Mouse (Mus musculus): ENCODE results near the gene Bag6. TPM values are rescaled to one million over a fixed set of nuclear protein-coding genes. Genes with fewer than 3 reads are reported as not detected.

The Bag6 gene
- total RNA-seq, 4 experiments from 2014 or later, result 233 to 266 (median 242) TPM

GRCm38 (mm10) chr17:35194844-35195630 is 60.1 kb downstream of the Bag6 start:
- no peak for DNase-seq (ENCODE audit: low spot score)

GRCm38 (mm10) chr17:35195631-35196320 is 60.8 kb downstream of the Bag6 start:
- no peak for DNase-seq (ENCODE audit: low spot score)

GRCm38 (mm10) chr17:35196321-35196641 is 61.3 kb downstream of the Bag6 start:
- DNase-seq (ENCODE audit: low spot score), result no peak

Small RNA genes within 50 kb of the gene (microRNA-seq; reads per million reads assigned to microRNA genes)
- not detected for gene Mir6973a

Other genes with a start within 250 kb of the Bag6 start
- 1 to 10 TPM; 1.8 to 4.1 (median 3.0) TPM for gene C2, start 236.9 kb upstream of the Bag6 start, total RNA-seq (2022)
- gene Ehmt2, start 236.7 kb upstream of the Bag6 start, total RNA-seq (2022), result 10 to 100 TPM; 41.5 to 45.8 (median 42.4) TPM
- gene Slc44a4, start 220.7 kb upstream of the Bag6 start, total RNA-seq (2022), result not detected
- gene Neu1, start 203.9 kb upstream of the Bag6 start, total RNA-seq (2022), result 10 to 100 TPM; 13.0 to 16.1 (median 14.4) TPM
- 1 to 10 TPM; 1.4 to 5.5 (median 2.6) TPM for gene Hspa1b, start 175.9 kb upstream of the Bag6 start, total RNA-seq (2022)
- not detected for gene Gm20481, start 165.3 kb upstream of the Bag6 start, total RNA-seq (2022)
- 1 to 10 TPM; 1.8 to 7.5 (median 3.6) TPM for gene Hspa1a, start 163.0 kb upstream of the Bag6 start, total RNA-seq (2022)
- gene Hspa1l, start 162.5 kb upstream of the Bag6 start, total RNA-seq (2022), result 10 to 100 TPM in 2 of 4 experiments, 1 to 10 TPM in 2; 8.7 to 13.3 (median 11.0) TPM
- 10 to 100 TPM; 17.5 to 21.7 (median 17.9) TPM for gene Lsm2, start 153.3 kb upstream of the Bag6 start, total RNA-seq (2022)
- gene Vars, start 134.2 kb upstream of the Bag6 start, total RNA-seq (2022), result 10 to 100 TPM; 28.3 to 31.4 (median 29.3) TPM
- 10 to 100 TPM; 12.0 to 18.5 (median 16.6) TPM for gene Vwa7, start 118.6 kb upstream of the Bag6 start, total RNA-seq (2022)
- gene Sapcd1, start 107.2 kb upstream of the Bag6 start, total RNA-seq (2022), result not detected
- gene Msh5, start 88.4 kb upstream of the Bag6 start, total RNA-seq (2022), result under 1 TPM in 2 of 4 experiments, not detected in 2; 0.33 to 0.56 TPM
- gene Clic1, start 85.2 kb upstream of the Bag6 start, total RNA-seq (2022), result 10 to 100 TPM; 21.6 to 33.8 (median 30.0) TPM
- gene Ddah2, start 76.1 kb upstream of the Bag6 start, total RNA-seq (2022), result 10 to 100 TPM; 13.5 to 22.7 (median 21.5) TPM
- not detected for gene Ly6g6c, start 69.8 kb upstream of the Bag6 start, total RNA-seq (2022)
- 1 to 10 TPM in 1 of 4 experiments, under 1 TPM in 3; 0.34 to 1.0 (median 0.85) TPM for gene Mpig6b, start 69.0 kb upstream of the Bag6 start, total RNA-seq (2022)
- gene Ly6g6e, start 58.3 kb upstream of the Bag6 start, total RNA-seq (2022), result not detected
- gene Ly6g6d, start 57.1 kb upstream of the Bag6 start, total RNA-seq (2022), result under 1 TPM in 3 of 4 experiments, not detected in 1; 0.69 to 0.95 (median 0.85) TPM
- under 1 TPM in 1 of 4 experiments, not detected in 3; 0.24 TPM for gene Ly6g6f, start 49.6 kb upstream of the Bag6 start, total RNA-seq (2022)
- 10 to 100 TPM; 60.7 to 64.8 (median 62.3) TPM for gene Abhd16a, start 45.9 kb upstream of the Bag6 start, total RNA-seq (2022)
- not detected for gene Ly6g5c, start 26.9 kb upstream of the Bag6 start, total RNA-seq (2022)
- not detected for gene Ly6g5b, start 19.8 kb upstream of the Bag6 start, total RNA-seq (2022)
- gene Gpank1, start 13.7 kb upstream of the Bag6 start, total RNA-seq (2022), result 10 to 100 TPM in 1 of 4 experiments, 1 to 10 TPM in 3; 6.6 to 10.2 (median 8.2) TPM
- gene Csnk2b, start 13.1 kb upstream of the Bag6 start, total RNA-seq (2022), result 100 to 1,000 TPM; 152 to 184 (median 155) TPM
- gene D17H6S53E, start 8.8 kb upstream of the Bag6 start, total RNA-seq (2022), result 10 to 100 TPM; 27.8 to 33.4 (median 30.3) TPM
- under 1 TPM in 1 of 4 experiments, not detected in 3; 0.26 TPM for gene Apom, start 3.1 kb upstream of the Bag6 start, total RNA-seq (2022)
- 100 to 1,000 TPM; 130 to 143 (median 140) TPM for gene Prrc2a, start 29.7 kb downstream of the Bag6 start, total RNA-seq (2022)
- gene Aif1, start 40.9 kb downstream of the Bag6 start, total RNA-seq (2022), result 1 to 10 TPM; 1.9 to 3.3 (median 2.4) TPM
- gene Lst1, start 53.3 kb downstream of the Bag6 start, total RNA-seq (2022), result 1 to 10 TPM; 1.8 to 3.6 (median 2.6) TPM
- 1 to 10 TPM in 1 of 4 experiments, under 1 TPM in 3; 0.69 to 1.6 (median 0.80) TPM for gene Ltb, start 59.3 kb downstream of the Bag6 start, total RNA-seq (2022)
- under 1 TPM; 0.25 to 0.97 (median 0.52) TPM for gene Tnf, start 66.8 kb downstream of the Bag6 start, total RNA-seq (2022)
- gene Lta, start 70.2 kb downstream of the Bag6 start, total RNA-seq (2022), result under 1 TPM in 1 of 4 experiments, not detected in 3; 0.44 TPM
- gene Gm16181, start 85.7 kb downstream of the Bag6 start, total RNA-seq (2022), result under 1 TPM in 1 of 4 experiments, not detected in 3; 0.72 TPM
- 1 to 10 TPM; 1.7 to 3.6 (median 1.9) TPM for gene Atp6v1g2, start 98.5 kb downstream of the Bag6 start, total RNA-seq (2022)
- 1 to 10 TPM; 8.2 to 9.4 (median 8.5) TPM for gene Nfkbil1, start 100.6 kb downstream of the Bag6 start, total RNA-seq (2022)
- gene Ddx39b, start 106.6 kb downstream of the Bag6 start, total RNA-seq (2022), result 10 to 100 TPM; 76.7 to 92.1 (median 86.6) TPM
- gene H2-D1, start 127.6 kb downstream of the Bag6 start, total RNA-seq (2022), result 100 to 1,000 TPM; 108 to 169 (median 117) TPM
- 1 to 10 TPM in 3 of 4 experiments, under 1 TPM in 1; 0.53 to 1.5 (median 1.4) TPM for gene H2-Q1, start 185.2 kb downstream of the Bag6 start, total RNA-seq (2022)
- 1 to 10 TPM in 2 of 4 experiments, under 1 TPM in 2; 0.84 to 1.3 (median 1.1) TPM for gene H2-Q2, start 207.1 kb downstream of the Bag6 start, total RNA-seq (2022)
- 10 to 100 TPM; 14.6 to 22.3 (median 16.7) TPM for gene H2-Q4, start 244.4 kb downstream of the Bag6 start, total RNA-seq (2022)